Mouse (Mus musculus): ENCODE measurements around the gene Olfr1086.
"Not testable (repeated sequence)": the region's sequence is repeated elsewhere in the genome, so short reads cannot be mapped to it uniquely, and the experiment has no call there.

Gene Olfr1086

GRCm38 (mm10) chr2:86679992-86680391 is at the start of gene Olfr1086:
Gene Olfr1086, minus strand, starts transcription at chr2:86680092.
- DNase-seq = no peak

GRCm38 (mm10) chr2:86698295-86698694 is 18.4 kb upstream of the Olfr1086 start, which contains the start of gene Olfr1087:
Gene Olfr1087, minus strand, starts transcription at chr2:86698395.
- DNase-seq = no peak

GRCm38 (mm10) chr2:86661919-86662318 is 18.0 kb downstream of the Olfr1086 start, which contains the start of gene Olfr1085:
Gene Olfr1085, minus strand, starts transcription at chr2:86662019.
- DNase-seq = no peak

- DNase-seq = not testable (repeated sequence)
These were observed 40.3 kb downstream of the Olfr1086 start, which contains the start of gene Olfr1084 for GRCm38 (mm10) chr2:86639625-86640024. Gene Olfr1084, minus strand, starts transcription at chr2:86639725.

Measured in thymus, adult 18-20 months (tissue).